Mouse (Mus musculus) heart, postnatal 0 days (tissue): Measurements from ENCODE around the gene Arhgap27.

ENCODE experiments used
- CTCF ChIP-seq: IDR thresholded peaks from 2 replicates; pipeline ENCODE4 v1.5.1; 2016; ENCODE audit warnings: antibody characterized with exemption, control low read depth, low read depth
- EP300 ChIP-seq: IDR thresholded peaks from 2 replicates; pipeline ENCODE4 v1.6.1; 2016; ENCODE audit warnings: antibody characterized with exemption, low read depth

DNA sequence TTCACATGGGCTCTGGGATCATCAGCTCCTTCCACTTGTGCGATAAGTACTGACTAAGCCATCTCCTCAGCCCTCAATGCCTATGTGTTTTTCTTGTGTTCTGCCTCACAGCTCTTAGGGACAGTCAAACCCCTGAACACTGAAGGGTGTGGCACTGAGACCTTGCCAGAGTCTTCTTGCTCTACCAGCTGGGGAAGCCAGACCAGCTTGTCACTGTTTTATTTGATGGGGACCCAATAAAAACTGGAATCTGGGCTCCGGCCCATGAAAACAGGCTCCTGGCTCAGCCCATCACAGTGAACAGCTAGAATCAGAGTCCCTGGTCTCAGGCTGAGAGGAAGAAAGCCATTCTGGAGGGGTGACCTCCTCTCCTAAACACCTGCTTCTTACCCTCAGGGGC lies 26.3 kb downstream of the Arhgap27 start:
- TF ChIP-seq EP300 (no peak), CTCF (no peak)
